ENCODE assay signal across 10 mouse cellular contexts in genomic region chr5:147036028-147036427, GRCm38 (mm10). TPM values are rescaled to one million over a fixed set of nuclear protein-coding genes. Genes with fewer than 3 reads are reported as not detected.
DNase-seq lines count a peak whose midpoint lies in the region; ATAC-seq and TF ChIP-seq lines count a peak whose summit lies in the region.
"Had no signal": no experiment of that assay in that cellular context is flagged by ENCODE, and none has a peak within 500 bp of the region (broad histone marks: within the 10 kb centered on the region; RNA-seq: fewer than 3 reads in every experiment).

No protein-coding gene starts in this region.

- peak overlapping the region; percentile 78 for H3K27ac ChIP-seq in layer of hippocampus, adult 2 months
- no peak overlapping the region for H3K27ac ChIP-seq in heart, embryonic 12.5 days (ENCODE audit: poor library complexity, severe bottlenecking)
- peak overlapping the region; percentile 66 for H3K27ac ChIP-seq in kidney, embryonic 15.5 days
- no peak overlapping the region for H3K27ac ChIP-seq in midbrain, embryonic 13.5 days

- no peak for TF ChIP-seq CTCF in layer of hippocampus, adult 2 months (conservative IDR thresholded peaks at IDR 0.05)

- no peak overlapping the region for H3K4me2 ChIP-seq in heart, embryonic 12.5 days
- no peak overlapping the region for H3K4me2 ChIP-seq in kidney, embryonic 15.5 days
- no peak overlapping the region for H3K4me2 ChIP-seq in midbrain, embryonic 13.5 days (replicated peaks)
- H3K4me2 ChIP-seq: midbrain, embryonic 11.5 days had no signal

- ATAC-seq in heart, embryonic 12.5 days (ENCODE audit: insufficient number of reproducible peaks, low FRiP score): peak; percentile 31; the same call in 1 of the 2 replicates
- ATAC-seq in kidney, embryonic 15.5 days (replicated peaks; ENCODE audit: low FRiP score): no peak; the same call in 1 of the 2 replicates
- ATAC-seq in midbrain, embryonic 13.5 days: no peak

- H3K9ac ChIP-seq in heart, embryonic 12.5 days: no peak overlapping the region
- no peak overlapping the region for H3K9ac ChIP-seq in kidney, embryonic 15.5 days
- H3K9ac ChIP-seq in midbrain, embryonic 13.5 days (replicated peaks): no peak overlapping the region

- peaks cover 43% of the 10 kb centered on the region for H3K36me3 ChIP-seq in heart, embryonic 12.5 days
- H3K36me3 ChIP-seq in kidney, embryonic 15.5 days: peaks cover 24% of the 10 kb centered on the region
- peaks cover 9% of the 10 kb centered on the region; the same call in 1 of the 2 replicates for H3K36me3 ChIP-seq in midbrain, embryonic 13.5 days

- H3K27me3 ChIP-seq in heart, embryonic 12.5 days (replicated peaks): no peaks in the 10 kb centered on the region
- H3K27me3 ChIP-seq in kidney, embryonic 15.5 days: no peaks in the 10 kb centered on the region
- H3K27me3 ChIP-seq in midbrain, embryonic 13.5 days: no peaks in the 10 kb centered on the region

- WGBS in heart, embryonic 12.5 days: 47% methylated on average over 10 of the region's 10 CpGs
- WGBS in kidney, embryonic 15.5 days: 67% methylated on average over 10 of the region's 10 CpGs
- WGBS in midbrain, embryonic 13.5 days: 90% methylated on average over 10 of the region's 10 CpGs

- H3K4me3 ChIP-seq in layer of hippocampus, adult 2 months: no peak overlapping the region
- H3K4me3 ChIP-seq in heart, embryonic 12.5 days: no peak overlapping the region
- no peak overlapping the region for H3K4me3 ChIP-seq in kidney, embryonic 15.5 days (replicated peaks)
- no peak overlapping the region for H3K4me3 ChIP-seq in midbrain, embryonic 13.5 days (replicated peaks)

- H3K4me1 ChIP-seq in heart, embryonic 12.5 days (replicated peaks): peaks cover 32% of the 10 kb centered on the region
- H3K4me1 ChIP-seq in kidney, embryonic 15.5 days: peaks cover 53% of the 10 kb centered on the region
- peaks cover 5% of the 10 kb centered on the region; the same call in 1 of the 2 replicates for H3K4me1 ChIP-seq in midbrain, embryonic 13.5 days (replicated peaks)

- no peak for DNase-seq in layer of hippocampus, adult 2 months (ENCODE audit: low spot score in 2 of 2)
- DNase-seq in layer of hippocampus, postnatal 36 days: no peak
- peak; percentile 56 to 76 for DNase-seq in lung, postnatal 4 days
- no peak for DNase-seq in right cerebral cortex, postnatal 25 days
- no peak for DNase-seq in layer of hippocampus, postnatal 25 days (ENCODE audit: extremely low spot score in 1 of 2, low spot score in 1 of 2)
- DNase-seq: thymus, postnatal 14 days had no signal

- H3K9me3 ChIP-seq in heart, embryonic 12.5 days (replicated peaks): no peaks in the 10 kb centered on the region
- no peaks in the 10 kb centered on the region for H3K9me3 ChIP-seq in kidney, embryonic 15.5 days (replicated peaks)
- no peaks in the 10 kb centered on the region for H3K9me3 ChIP-seq in midbrain, embryonic 13.5 days

RNA-seq across cellular contexts. Expression of gene Lnx2, which starts 40.4 kb away (rescaled TPM):
- 1 to 10 TPM; 5.5 to 6.6 TPM for total RNA-seq in layer of hippocampus, adult 2 months (2021)
- total RNA-seq in layer of hippocampus, postnatal 36 days (2021): 1 to 10 TPM; 5.6 to 6.2 TPM
- polyA plus RNA-seq in heart, embryonic 12.5 days (2016; fragmentation: Nextera tagmentation; extraction: Ambion mirVana): 14.0 and 14.3 TPM in 2 replicates
- polyA plus RNA-seq in kidney, embryonic 15.5 days (2015; fragmentation: Nextera tagmentation; extraction: Ambion mirVana): 14.6 and 15.4 TPM in 2 replicates
- total RNA-seq in layer of hippocampus, postnatal 25 days (2021): 1 to 10 TPM; 4.9 to 5.2 TPM
- polyA plus RNA-seq in midbrain, embryonic 13.5 days (2015; fragmentation: Nextera tagmentation; extraction: Ambion mirVana): 4.1 and 4.4 TPM in 2 replicates

RNA-seq across cellular contexts. Expression of gene Polr1d, which starts 40.8 kb away (rescaled TPM):
- total RNA-seq in layer of hippocampus, adult 2 months (2021): 10 to 100 TPM; 63.1 to 69.7 TPM
- 10 to 100 TPM; 64.7 to 68.5 TPM for total RNA-seq in layer of hippocampus, postnatal 36 days (2021)
- 91.3 and 94.0 TPM in 2 replicates for polyA plus RNA-seq in heart, embryonic 12.5 days (2016; fragmentation: Nextera tagmentation; extraction: Ambion mirVana)
- 139 and 154 TPM in 2 replicates for polyA plus RNA-seq in kidney, embryonic 15.5 days (2015; fragmentation: Nextera tagmentation; extraction: Ambion mirVana)
- total RNA-seq in layer of hippocampus, postnatal 25 days (2021): 10 to 100 TPM; 68.6 to 72.4 TPM
- 101 and 103 TPM in 2 replicates for polyA plus RNA-seq in midbrain, embryonic 13.5 days (2015; fragmentation: Nextera tagmentation; extraction: Ambion mirVana)

Comparison
In these comparisons a context has a peak if more than half of its experiments do, and no peak if none do; other contexts are left out.
1. DNase-seq: peak in lung, postnatal 4 days (2 of 2); none in layer of hippocampus, adult 2 months (0 of 2), layer of hippocampus, postnatal 36 days (0 of 2), right cerebral cortex, postnatal 25 days (single experiment) and layer of hippocampus, postnatal 25 days (0 of 2).
2. H3K27ac ChIP-seq: peak in layer of hippocampus, adult 2 months (single experiment) and kidney, embryonic 15.5 days (single experiment); none in heart, embryonic 12.5 days (single experiment) and midbrain, embryonic 13.5 days (single experiment).